Mouse (Mus musculus): ENCODE results near the gene Taz. TPM values are rescaled to one million over a fixed set of nuclear protein-coding genes. Genes with fewer than 3 reads are reported as not detected.
A peak's percentile ranks its signal among the peaks of the same experiment; 100 is the strongest.

Taz gene
- total and polyA plus RNA-seq, 3 experiments: 28.0 to 34.1 TPM; not detected in 1

DNA sequence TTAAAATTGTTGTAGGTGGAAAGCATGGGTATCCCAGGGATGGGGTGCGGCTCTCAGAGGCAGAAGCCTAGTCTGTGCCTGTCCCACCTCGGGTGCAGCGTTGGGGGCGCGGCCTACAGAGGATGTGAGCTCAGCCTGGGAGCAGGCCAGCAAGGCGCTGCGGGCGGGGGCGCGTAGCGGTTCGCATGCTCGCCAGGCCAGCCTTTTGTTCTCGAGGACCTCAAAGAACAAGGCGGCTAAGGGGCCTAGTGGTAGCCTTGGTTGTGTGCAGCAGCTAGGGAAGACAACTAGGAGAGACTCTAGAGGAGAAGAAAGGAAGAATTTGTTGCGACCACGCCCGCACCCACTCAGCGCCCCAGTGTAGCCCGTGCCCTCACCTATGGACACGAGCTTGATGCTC lies 36.0 kb upstream of the Taz start:
- DNase-seq (ENCODE audit: low read depth, low spot score): peak; percentile 84
- Histone ChIP-seq H3K9ac (ENCODE audit: control insufficient read depth, low read depth, low read length, poor library complexity, severe bottlenecking) (peak overlapping the region; percentile 64), H3K9me3 (replicated peaks; ENCODE audit: insufficient read depth, low read length) (no peaks in the 10 kb centered on the region), H3K4me1 (ENCODE audit: control insufficient read depth in 1 of 2, insufficient read depth in 2 of 2, low read length in 2 of 2) (peaks cover 0 to 17% of the 10 kb centered on the region in 2 experiments; a peak in 2 of 4 replicates), H3K27me3 (ENCODE audit: control insufficient read depth in 1 of 2, insufficient read depth in 2 of 2, low read length in 2 of 2) (no peaks in the 10 kb centered on the region), H3K79me2 (ENCODE audit: control insufficient read depth, insufficient read depth, low read length, poor library complexity) (peaks cover 18% of the 10 kb centered on the region), H3K36me3 (ENCODE audit: control insufficient read depth in 1 of 2, insufficient read depth in 2 of 2, low read length in 2 of 2) (peaks cover 0 to 12% of the 10 kb centered on the region in 2 experiments; a peak in 3 of 4 replicates), H3K4me3 (ENCODE audit: control insufficient read depth in 1 of 2, insufficient read depth in 1 of 2, low read depth in 2 of 2, low read length in 2 of 2) (peak overlapping the region; percentile 52 to 71), H3K27ac (ENCODE audit: control insufficient read depth, low read depth, low read length) (peak overlapping the region; percentile 83)
- TF ChIP-seq UBTF (IDR thresholded peaks at IDR 0.05; ENCODE audit: borderline replicate concordance, insufficient read depth, low read depth, low read length) (no peak), MXI1 (IDR thresholded peaks at IDR 0.05; ENCODE audit: low read depth, low read length) (peak; percentile 33; the same call in 1 of the 2 replicates), JUND (IDR thresholded peaks at IDR 0.05; ENCODE audit: low read depth, low read length) (no peak), ETS1 (IDR thresholded peaks at IDR 0.05; ENCODE audit: low read depth, low read length) (no peak), ZC3H11A (IDR thresholded peaks at IDR 0.05; ENCODE audit: low read depth, low read length) (no peak), USF2 (IDR thresholded peaks at IDR 0.05; ENCODE audit: borderline replicate concordance in 1 of 2, insufficient read depth in 1 of 2, low read depth in 1 of 2, low read length in 2 of 2) (no peak), SIN3A (IDR thresholded peaks at IDR 0.05; ENCODE audit: low read length) (0 out of 2 replicates have a peak, but pooled peaks have one; percentile 29), NRF1 (IDR thresholded peaks at IDR 0.05; ENCODE audit: insufficient read depth, low read depth, low read length, poor library complexity, severe bottlenecking) (no peak), NELFE (IDR thresholded peaks at IDR 0.05; ENCODE audit: low read depth, low read length) (no peak), SMC3 (IDR thresholded peaks at IDR 0.05; ENCODE audit: low read depth, low read length) (no peak), EP300 (IDR thresholded peaks at IDR 0.05; ENCODE audit: low read depth in 1 of 2, low read length in 2 of 2) (no peak), POLR2AphosphoS5 (IDR thresholded peaks at IDR 0.05; ENCODE audit: borderline replicate concordance, low read depth, low read length) (no peak), MAFK (IDR thresholded peaks at IDR 0.05; ENCODE audit: borderline replicate concordance, low read depth, low read length) (no peak), RAD21 (IDR thresholded peaks at IDR 0.05; ENCODE audit: low read depth, low read length) (no peak), TBP (IDR thresholded peaks at IDR 0.05; ENCODE audit: low read depth, low read length) (0 out of 2 replicates have a peak, but pooled peaks have one; percentile 15), HCFC1 (IDR thresholded peaks at IDR 0.05; ENCODE audit: low read depth, low read length) (peak; percentile 57; the same call in 1 of the 2 replicates), MYC (IDR thresholded peaks at IDR 0.05; ENCODE audit: low read depth, low read length) (no peak), MAZ (IDR thresholded peaks at IDR 0.05; ENCODE audit: low read depth, low read length) (peak; percentile 63; the same call in 1 of the 2 replicates), MAX (IDR thresholded peaks at IDR 0.05; ENCODE audit: low read length) (peak; percentile 43; the same call in 1 of the 2 replicates)

DNA sequence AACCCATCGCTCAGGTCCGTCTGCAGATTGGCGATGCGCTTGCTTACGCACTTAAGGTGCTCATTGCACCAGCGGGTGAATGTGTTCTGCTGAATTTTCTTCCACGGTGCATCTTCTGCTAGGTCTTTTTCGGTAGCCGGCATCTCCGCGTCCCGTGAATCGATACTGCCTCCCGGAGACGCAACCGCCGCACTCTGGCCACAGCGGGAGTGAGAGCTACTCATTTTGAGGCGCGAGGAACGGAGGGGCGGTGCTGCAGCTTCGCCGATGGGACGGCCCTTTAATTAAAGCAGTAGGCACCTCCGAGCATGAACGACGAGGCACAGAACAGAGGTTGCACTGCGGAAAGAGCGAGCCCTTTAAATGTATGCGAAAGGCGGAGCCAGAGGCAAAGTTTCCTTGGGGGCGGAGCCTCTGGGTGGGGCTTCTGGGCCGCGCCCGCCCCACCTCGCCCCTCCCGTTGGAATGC lies 35.5 kb upstream of the Taz start:
- no peaks in the 10 kb centered on the region for H3K27me3 ChIP-seq (ENCODE audit: control insufficient read depth in 1 of 2, insufficient read depth in 2 of 2, low read length in 2 of 2)
- DNase-seq (ENCODE audit: low read depth, low spot score): peak; percentile 93

More for the DNA sequence above, 35.5 kb upstream of the Taz start:
- peak overlapping the region; percentile 83 for H3K27ac ChIP-seq (ENCODE audit: control insufficient read depth, low read depth, low read length)
- TF ChIP-seq GATA1 (IDR thresholded peaks at IDR 0.05; ENCODE audit: low read depth, low read length): no peak
- peak; percentile 67 for TF ChIP-seq HCFC1 (IDR thresholded peaks at IDR 0.05; ENCODE audit: low read depth, low read length)
- TF ChIP-seq MAFK (IDR thresholded peaks at IDR 0.05; ENCODE audit: borderline replicate concordance, low read depth, low read length): no peak
- TF ChIP-seq POLR2A (IDR thresholded peaks at IDR 0.05; ENCODE audit: control insufficient read depth in 1 of 2, insufficient read depth in 1 of 2, low read depth in 1 of 2, low read length in 2 of 2, poor library complexity in 1 of 2): peak; percentile 85 to 87
- peak; percentile 83 for TF ChIP-seq TBP (IDR thresholded peaks at IDR 0.05; ENCODE audit: low read depth, low read length)
- peak; percentile 87 for TF ChIP-seq SIN3A (IDR thresholded peaks at IDR 0.05; ENCODE audit: low read length)
- TF ChIP-seq EP300 (IDR thresholded peaks at IDR 0.05; ENCODE audit: low read depth in 1 of 2, low read length in 2 of 2): no peak
- peak; percentile 66; the same call in 1 of the 2 replicates for TF ChIP-seq MAX (IDR thresholded peaks at IDR 0.05; ENCODE audit: low read length)
- TF ChIP-seq CHD2 (IDR thresholded peaks at IDR 0.05; ENCODE audit: low read length): no peak
- peak; percentile 77 for TF ChIP-seq NELFE (IDR thresholded peaks at IDR 0.05; ENCODE audit: low read depth, low read length)
- no peak for TF ChIP-seq UBTF (IDR thresholded peaks at IDR 0.05; ENCODE audit: borderline replicate concordance, insufficient read depth, low read depth, low read length)
- TF ChIP-seq POLR2AphosphoS5 (IDR thresholded peaks at IDR 0.05; ENCODE audit: borderline replicate concordance, low read depth, low read length): peak; percentile 50; the same call in 1 of the 2 replicates
- TF ChIP-seq ZMIZ1 (IDR thresholded peaks at IDR 0.05; ENCODE audit: low read depth, low read length): peak; percentile 71; the same call in 1 of the 2 replicates
- TF ChIP-seq POLR2AphosphoS2 (IDR thresholded peaks at IDR 0.05; ENCODE audit: low read length): no peak
- H3K4me3 ChIP-seq (ENCODE audit: control insufficient read depth in 1 of 2, insufficient read depth in 1 of 2, low read depth in 2 of 2, low read length in 2 of 2): peak overlapping the region; percentile 52 to 71
- peaks cover 0 to 17% of the 10 kb centered on the region in 2 experiments; a peak in 2 of 4 replicates for H3K4me1 ChIP-seq (ENCODE audit: control insufficient read depth in 1 of 2, insufficient read depth in 2 of 2, low read length in 2 of 2)
- peak overlapping the region; percentile 64 for H3K9ac ChIP-seq (ENCODE audit: control insufficient read depth, low read depth, low read length, poor library complexity, severe bottlenecking)
- H3K9me3 ChIP-seq (replicated peaks; ENCODE audit: insufficient read depth, low read length): no peaks in the 10 kb centered on the region
- peaks cover 0 to 12% of the 10 kb centered on the region in 2 experiments; a peak in 3 of 4 replicates for H3K36me3 ChIP-seq (ENCODE audit: control insufficient read depth in 1 of 2, insufficient read depth in 2 of 2, low read length in 2 of 2)
- peaks cover 18% of the 10 kb centered on the region for H3K79me2 ChIP-seq (ENCODE audit: control insufficient read depth, insufficient read depth, low read length, poor library complexity)
